Mouse (Mus musculus) granulocyte monocyte progenitor cell, adult 5-6 weeks (primary cell): ENCODE measurements at regions not wholly inside any gene's neighbourhood (a gene's known extent, or its start where the extent isn't known, plus 50 kb on each side); places are given as distances from the start of the nearest gene placed in this dataset.

Experiments used
- ATAC-seq: replicated peaks from 2 replicates; pipeline ENCODE4 v1.8.0; 2016; ENCODE audit warnings: mild to moderate bottlenecking, moderate TSS enrichment, inconsistent platforms; ENCODE audit not compliant: poor library complexity, severe bottlenecking

- no peak for ATAC-seq
Measured at GRCm38 (mm10) chr2:93135324-93135723, 52.0 kb upstream of the Trp53i11 start.

- ATAC-seq, result no peak
Measured at GRCm38 (mm10) chr2:93133301-93133971, 53.9 kb upstream of the Trp53i11 start.

GRCm38 (mm10) chr2:93131825-93132623 is 55.3 kb upstream of the Trp53i11 start:
- peak; percentile 30; the same call in 1 of the 2 replicates for ATAC-seq

- no peak for ATAC-seq
Measured at GRCm38 (mm10) chr2:93131236-93131635, 56.1 kb upstream of the Trp53i11 start.

GRCm38 (mm10) chr2:93129176-93129575 is 58.2 kb upstream of the Trp53i11 start:
- no peak for ATAC-seq

- no peak for ATAC-seq
Measured at GRCm38 (mm10) chr2:93126595-93127165, 60.7 kb upstream of the Trp53i11 start.

GRCm38 (mm10) chr2:93126112-93126511 is 61.2 kb upstream of the Trp53i11 start:
- ATAC-seq, result no peak

- no peak for ATAC-seq
Measured at GRCm38 (mm10) chr2:93124866-93125467, 62.4 kb upstream of the Trp53i11 start.

GRCm38 (mm10) chr2:93123829-93124228 is 63.5 kb upstream of the Trp53i11 start:
- ATAC-seq, result no peak

- ATAC-seq, result no peak
Measured at GRCm38 (mm10) chr2:93120386-93120785, 67.0 kb upstream of the Trp53i11 start.

GRCm38 (mm10) chr2:93119001-93119400 is 68.3 kb upstream of the Trp53i11 start:
- ATAC-seq, result no peak

- no peak for ATAC-seq
Measured at GRCm38 (mm10) chr2:93115303-93115702, 69.3 kb upstream of the Prdm11 start.

- no peak for ATAC-seq
Measured at GRCm38 (mm10) chr2:93113929-93114328, 68.0 kb upstream of the Prdm11 start.

- ATAC-seq, result no peak
Measured at GRCm38 (mm10) chr2:93112320-93112719, 66.4 kb upstream of the Prdm11 start.

- ATAC-seq, result no peak
Measured at GRCm38 (mm10) chr2:93110898-93111297, 64.9 kb upstream of the Prdm11 start.

- no peak for ATAC-seq
Measured at GRCm38 (mm10) chr2:93106581-93106980, 60.6 kb upstream of the Prdm11 start.

GRCm38 (mm10) chr2:93101991-93102390 is 56.0 kb upstream of the Prdm11 start:
- ATAC-seq, result no peak

- no peak for ATAC-seq
Measured at GRCm38 (mm10) chr2:93099780-93100179, 53.8 kb upstream of the Prdm11 start.

- ATAC-seq, result no peak
Measured at GRCm38 (mm10) chr2:93097016-93097415, 51.0 kb upstream of the Prdm11 start.

GRCm38 (mm10) chr2:93096078-93096729 is 50.2 kb upstream of the Prdm11 start:
- no peak for ATAC-seq
